ENCODE assay signal across 9 mouse cellular contexts in the genomic region with DNA sequence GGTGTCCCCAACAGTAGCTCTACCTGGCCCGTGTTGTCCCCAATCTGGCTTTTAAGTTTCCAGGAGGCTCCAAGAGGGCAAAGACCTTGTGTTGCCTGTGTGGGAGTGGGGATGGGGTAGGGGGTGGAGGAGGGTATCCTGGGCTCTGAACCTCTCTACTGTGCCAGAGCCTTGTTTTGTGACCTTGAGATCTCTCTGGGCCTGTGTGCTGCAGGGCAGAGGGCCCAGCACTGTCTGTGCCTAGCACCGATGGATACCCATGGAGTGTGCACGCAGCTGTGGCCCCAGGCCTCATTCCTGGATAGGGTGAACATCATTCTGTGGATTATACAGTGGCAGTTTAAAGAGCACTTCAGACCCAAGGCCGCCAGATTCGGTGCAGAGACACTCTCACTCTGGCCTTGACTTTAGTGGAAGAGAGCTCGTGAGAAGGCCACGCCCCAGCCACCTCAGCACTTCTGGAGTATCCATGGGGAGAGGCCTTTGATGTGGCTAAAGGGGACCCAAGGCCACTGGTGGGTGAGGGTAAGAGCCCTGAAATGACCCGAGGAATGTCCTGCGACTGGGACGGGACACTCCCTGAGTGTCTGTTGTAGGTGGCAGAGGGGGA. TPM values are rescaled to one million over a fixed set of nuclear protein-coding genes. Genes with fewer than 3 reads are reported as not detected.
DNase-seq lines count a peak whose midpoint lies in the region; ATAC-seq and TF ChIP-seq lines count a peak whose summit lies in the region.
"Had no signal": no experiment of that assay in that cellular context is flagged by ENCODE, and none has a peak within 500 bp of the region (broad histone marks: within the 10 kb centered on the region; RNA-seq: fewer than 3 reads in every experiment).

No protein-coding gene starts in this region.

- no peak for DNase-seq in heart, postnatal 10 days
- DNase-seq in CH12.LX (ENCODE audit: extremely low read depth) = no peak
- peak; percentile 71 for DNase-seq in adrenal gland, postnatal 10 days
- peak; percentile 37 to 47 for DNase-seq in kidney, postnatal 25 days
- DNase-seq in cerebellum, postnatal 4 days (ENCODE audit: low spot score in 2 of 2) = no peak
- no peak for DNase-seq in testis, postnatal 10 days (ENCODE audit: low spot score)
- DNase-seq in gastrocnemius, adult 2 months = no peak

- in situ Hi-C loops in CH12.LX (cut with MboI; ENCODE audit: low pct_ligation_motif_present, low pct_unique_long_range_greater_than_20kb, low sequenced_read_pairs) = no loop called here

- peak overlapping the region; percentile 84 for H3K4me2 ChIP-seq in heart, embryonic 15.5 days
- no peak overlapping the region for H3K4me2 ChIP-seq in CH12.LX (ENCODE audit: insufficient read depth, low read depth, poor library complexity, severe bottlenecking)
- H3K4me2 ChIP-seq: hindbrain, embryonic 15.5 days had no signal

- TF ChIP-seq POLR2A in CH12.LX (IDR thresholded peaks at IDR 0.05; ENCODE audit: low read depth, low read length) = no peak

- peak overlapping the region; percentile 77 for H3K4me3 ChIP-seq in heart, embryonic 15.5 days
- peak overlapping the region in 2 of 3 experiments; percentile 3 to 84 for H3K4me3 ChIP-seq in CH12.LX (replicated peaks in 1 of 3; ENCODE audit: low read depth in 2 of 3, low read length in 2 of 3, poor library complexity in 1 of 3)
- no peak overlapping the region for H3K4me3 ChIP-seq in gastrocnemius, adult 2 months
- H3K4me3 ChIP-seq: hindbrain, embryonic 15.5 days had no signal

- no peak for ATAC-seq in heart, embryonic 15.5 days (replicated peaks; ENCODE audit: insufficient number of reproducible peaks, insufficient read depth, low FRiP score, low read depth)

- no peaks in the 10 kb centered on the region for H3K9me3 ChIP-seq in heart, embryonic 15.5 days (replicated peaks)
- H3K9me3 ChIP-seq in CH12.LX (replicated peaks; ENCODE audit: low read length) = no peaks in the 10 kb centered on the region
- H3K9me3 ChIP-seq: hindbrain, embryonic 15.5 days had no signal

- H3K79me2 ChIP-seq in CH12.LX (replicated peaks; ENCODE audit: control insufficient read depth, extremely low read depth, insufficient read depth, poor library complexity, severe bottlenecking) = no peaks in the 10 kb centered on the region

- peaks cover 37% of the 10 kb centered on the region for H3K4me1 ChIP-seq in heart, embryonic 15.5 days (replicated peaks)
- peaks cover 17 to 73% of the 10 kb centered on the region in 2 experiments for H3K4me1 ChIP-seq in CH12.LX (ENCODE audit: control insufficient read depth in 1 of 2, insufficient read depth in 2 of 2)

- no peak for TF ChIP-seq CTCF in CH12.LX (conservative IDR thresholded peaks at IDR 0.05 in 1 of 2, IDR thresholded peaks at IDR 0.05 in 1 of 2; ENCODE audit: low read depth in 2 of 2, low read length in 2 of 2)
- no peak for TF ChIP-seq CTCF in gastrocnemius, adult 2 months (IDR thresholded peaks at IDR 0.05)

- peak overlapping the region; percentile 19; the same call in 1 of the 2 replicates for H3K9ac ChIP-seq in heart, embryonic 15.5 days
- H3K9ac ChIP-seq in CH12.LX (ENCODE audit: insufficient read depth, low read depth) = no peak overlapping the region
- H3K9ac ChIP-seq: hindbrain, embryonic 15.5 days had no signal

- TF ChIP-seq RAD21 in CH12.LX (IDR thresholded peaks at IDR 0.05; ENCODE audit: low read depth, low read length) = no peak

- intact Hi-C loops in heart, postnatal 10 days (cut with DNase I) = loop anchor here (2.0 kb wide), 1 partner anchor 28 kb away; no protein-coding TSS in a partner anchor
- intact Hi-C loops in gastrocnemius, adult 2 months (cut with DNase I) = no loop called here

- peaks cover 32% of the 10 kb centered on the region for H3K36me3 ChIP-seq in heart, embryonic 15.5 days
- H3K36me3 ChIP-seq in CH12.LX (replicated peaks in 1 of 2; ENCODE audit: control insufficient read depth in 1 of 2, insufficient read depth in 1 of 2, low read length in 1 of 2) = peaks cover 19 to 54% of the 10 kb centered on the region in 2 experiments
- H3K36me3 ChIP-seq: hindbrain, embryonic 15.5 days had no signal

- H3K27me3 ChIP-seq in heart, embryonic 15.5 days = no peaks in the 10 kb centered on the region
- no peaks in the 10 kb centered on the region for H3K27me3 ChIP-seq in CH12.LX (replicated peaks)
- H3K27me3 ChIP-seq: hindbrain, embryonic 15.5 days had no signal

- TF ChIP-seq EP300 in CH12.LX (IDR thresholded peaks at IDR 0.05; ENCODE audit: low read length) = no peak

- WGBS in heart, embryonic 15.5 days = 57% methylated on average over 10 of the region's 10 CpGs

- dilution Hi-C loops in CH12.LX (cut with MboI; ENCODE audit: extremely low pct_ligation_motif_present, extremely low pct_unique_long_range_greater_than_20kb, low sequenced_read_pairs) = no loop called here

- H3K27ac ChIP-seq in heart, embryonic 15.5 days = 0 out of 2 replicates have a peak overlapping the region, but pooled peaks have one; percentile 14
- H3K27ac ChIP-seq in CH12.LX (ENCODE audit: insufficient read depth, low read depth) = no peak overlapping the region
- H3K27ac ChIP-seq in gastrocnemius, adult 2 months = no peak overlapping the region
- H3K27ac ChIP-seq: hindbrain, embryonic 15.5 days had no signal

TF ChIP-seq in CH12.LX, 34 proteins besides CTCF, POLR2A, EP300 and RAD21:
- TF ChIP-seq TBP (conservative IDR thresholded peaks at IDR 0.05; ENCODE audit: low read depth, low read length) = no peak
TF ChIP-seq in CH12.LX: peak in this region for 0.

RNA-seq across cellular contexts. Expression of a gene that starts 2.0 kb away (rescaled TPM):
- 83.5 and 85.2 TPM in 2 replicates for polyA plus RNA-seq in heart, embryonic 15.5 days (2015; fragmentation: Nextera tagmentation; extraction: Ambion mirVana)
- 10 to 100 TPM; 43.0 to 47.7 TPM for total RNA-seq in heart, postnatal 10 days (2021)
- total RNA-seq in CH12.LX (2012; rRNA removed) (43.4 and 76.6 TPM in 2 replicates), CH12.LX (2014; rRNA removed) (106 and 107 TPM in 2 replicates)
- 174 and 204 TPM in 2 replicates for polyA plus RNA-seq in CH12.LX (2012; ENCODE audit: insufficient read length, low read depth)
- total RNA-seq in adrenal gland, postnatal 10 days (2021) = 100 to 1,000 TPM; 145 to 194 TPM
- 10 to 100 TPM; 23.9 to 24.7 TPM for total RNA-seq in gastrocnemius, adult 2 months (2021)

RNA-seq across cellular contexts. Expression of a gene that starts 29.0 kb away (rescaled TPM):
- polyA plus RNA-seq in heart, embryonic 15.5 days (2015; fragmentation: Nextera tagmentation; extraction: Ambion mirVana) = 12.5 and 15.3 TPM in 2 replicates
- 10 to 100 TPM in 1 of 2 experiments, 1 to 10 TPM in 1; 8.5 to 11.6 TPM for total RNA-seq in heart, postnatal 10 days (2021)
- total RNA-seq in CH12.LX (2012; rRNA removed) (6.7 and 10.0 TPM in 2 replicates), CH12.LX (2014; rRNA removed) (9.4 and 10.4 TPM in 2 replicates)
- 8.1 and 8.2 TPM in 2 replicates for polyA plus RNA-seq in CH12.LX (2012; ENCODE audit: insufficient read length, low read depth)
- 10 to 100 TPM; 11.5 to 17.6 TPM for total RNA-seq in adrenal gland, postnatal 10 days (2021)
- 1 to 10 TPM; 2.3 to 3.0 TPM for total RNA-seq in gastrocnemius, adult 2 months (2021)

RNA-seq across cellular contexts. Expression of a gene that starts 35.1 kb away (rescaled TPM):
- polyA plus RNA-seq in heart, embryonic 15.5 days (2015; fragmentation: Nextera tagmentation; extraction: Ambion mirVana) = 71.2 and 73.8 TPM in 2 replicates
- 10 to 100 TPM; 34.1 to 49.8 TPM for total RNA-seq in heart, postnatal 10 days (2021)
- total RNA-seq in CH12.LX (2012; rRNA removed) (37.2 and 52.7 TPM in 2 replicates), CH12.LX (2014; rRNA removed) (87.7 and 94.9 TPM in 2 replicates)
- 78.6 and 83.0 TPM in 2 replicates for polyA plus RNA-seq in CH12.LX (2012; ENCODE audit: insufficient read length, low read depth)
- total RNA-seq in adrenal gland, postnatal 10 days (2021) = 10 to 100 TPM; 14.6 to 16.1 TPM
- 1 to 10 TPM; 3.8 to 4.0 TPM for total RNA-seq in gastrocnemius, adult 2 months (2021)

Comparison
In these comparisons a context has a peak if more than half of its experiments do, and no peak if none do; other contexts are left out.
1. DNase-seq: peak in adrenal gland, postnatal 10 days (single experiment) and kidney, postnatal 25 days (2 of 2); none in heart, postnatal 10 days (0 of 2), CH12.LX (single experiment), cerebellum, postnatal 4 days (0 of 2), testis, postnatal 10 days (single experiment) and gastrocnemius, adult 2 months (single experiment).